Mouse (Mus musculus): ENCODE results near the gene Mfap2.

DNA sequence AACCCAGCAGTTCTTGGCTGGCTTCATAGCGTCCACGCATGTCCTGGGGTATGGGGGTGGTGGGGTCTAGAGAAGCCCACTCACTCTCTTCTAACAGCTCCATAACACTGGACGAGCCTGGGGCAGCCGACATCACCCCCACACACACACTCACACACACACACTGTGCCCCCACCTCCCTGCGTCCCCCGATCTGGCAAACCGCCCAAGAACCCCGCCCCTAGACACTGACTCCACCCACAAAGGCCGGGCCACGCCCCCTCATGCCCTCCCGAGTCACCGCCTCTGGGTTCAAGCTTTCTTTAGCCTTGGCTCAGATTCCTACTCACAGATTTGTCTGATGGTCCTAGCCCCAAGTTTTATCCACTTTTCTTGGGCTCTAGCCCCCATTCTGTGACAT is 30.9 kb downstream of the Mfap2 start:
- TF ChIP-seq CTCF (IDR thresholded peaks at IDR 0.05; ENCODE audit: low read depth), result no peak
- TF ChIP-seq EP300 (IDR thresholded peaks at IDR 0.05; ENCODE audit: low read depth), result no peak
